Mouse (Mus musculus) retina, adult 2 months (tissue): Measurements from ENCODE around the gene Lgals8.
A peak's percentile ranks its signal among the peaks of the same experiment; 100 is the strongest.
"Not testable (repeated sequence)": the region's sequence is repeated elsewhere in the genome, so short reads cannot be mapped to it uniquely, and the experiment has no call there.

Experiments
- DNase-seq: peaks from one replicate; pipeline ENCODE4 v3.0.0-alpha.2; 2012; ENCODE audit warnings: low read depth, low spot score

The Lgals8 gene

GRCm38 (mm10) chr13:12464844-12465243 lies at the start of gene Lgals8:
Gene Lgals8, minus strand, starts transcription at chr13:12464944.
- DNase-seq, result no peak

GRCm38 (mm10) chr13:12511189-12511965 lies 46.6 kb upstream of the Lgals8 start:
- no peak for DNase-seq

GRCm38 (mm10) chr13:12510032-12510431 lies 45.3 kb upstream of the Lgals8 start:
- DNase-seq, result no peak

GRCm38 (mm10) chr13:12507426-12507825 lies 42.7 kb upstream of the Lgals8 start:
- no peak for DNase-seq

- no peak for DNase-seq
These were observed 40.6 kb upstream of the Lgals8 start for GRCm38 (mm10) chr13:12505359-12505758.

- no peak for DNase-seq
These were observed 38.6 kb upstream of the Lgals8 start for GRCm38 (mm10) chr13:12503238-12503751.

- no peak for DNase-seq
These were observed 38.0 kb upstream of the Lgals8 start for GRCm38 (mm10) chr13:12502665-12503237.

GRCm38 (mm10) chr13:12499107-12499506 lies 34.4 kb upstream of the Lgals8 start:
- no peak for DNase-seq

- no peak for DNase-seq
These were observed 33.1 kb upstream of the Lgals8 start for GRCm38 (mm10) chr13:12497809-12498208.

GRCm38 (mm10) chr13:12494750-12495149 lies 30.0 kb upstream of the Lgals8 start:
- DNase-seq, result no peak

- no peak for DNase-seq
These were observed 27.8 kb upstream of the Lgals8 start for GRCm38 (mm10) chr13:12492515-12492914.

- DNase-seq, result no peak
These were observed 20.9 kb upstream of the Lgals8 start for GRCm38 (mm10) chr13:12485640-12486039.

GRCm38 (mm10) chr13:12485197-12485596 lies 20.5 kb upstream of the Lgals8 start:
- DNase-seq, result no peak

GRCm38 (mm10) chr13:12479802-12480201 lies 15.1 kb upstream of the Lgals8 start:
- no peak for DNase-seq

GRCm38 (mm10) chr13:12478301-12478700 lies 13.6 kb upstream of the Lgals8 start:
- DNase-seq, result no peak

- DNase-seq, result no peak
These were observed 12.1 kb upstream of the Lgals8 start for GRCm38 (mm10) chr13:12476886-12477285.

- DNase-seq, result no peak
These were observed 10.5 kb upstream of the Lgals8 start for GRCm38 (mm10) chr13:12475239-12475638.

- peak; percentile 51 for DNase-seq
These were observed 9.1 kb upstream of the Lgals8 start for GRCm38 (mm10) chr13:12473724-12474378.

- no peak for DNase-seq
These were observed 3.7 kb upstream of the Lgals8 start for GRCm38 (mm10) chr13:12468488-12468887.

GRCm38 (mm10) chr13:12464159-12464558 lies 585 bp downstream of the Lgals8 start:
- not testable (repeated sequence) for DNase-seq

- DNase-seq, result no peak
These were observed 2.1 kb downstream of the Lgals8 start for GRCm38 (mm10) chr13:12462623-12463022.

GRCm38 (mm10) chr13:12461730-12462119 lies 3.0 kb downstream of the Lgals8 start:
- no peak for DNase-seq
